Comparison of ENCODE assay signal across 9 mouse cellular contexts in the genomic region with DNA sequence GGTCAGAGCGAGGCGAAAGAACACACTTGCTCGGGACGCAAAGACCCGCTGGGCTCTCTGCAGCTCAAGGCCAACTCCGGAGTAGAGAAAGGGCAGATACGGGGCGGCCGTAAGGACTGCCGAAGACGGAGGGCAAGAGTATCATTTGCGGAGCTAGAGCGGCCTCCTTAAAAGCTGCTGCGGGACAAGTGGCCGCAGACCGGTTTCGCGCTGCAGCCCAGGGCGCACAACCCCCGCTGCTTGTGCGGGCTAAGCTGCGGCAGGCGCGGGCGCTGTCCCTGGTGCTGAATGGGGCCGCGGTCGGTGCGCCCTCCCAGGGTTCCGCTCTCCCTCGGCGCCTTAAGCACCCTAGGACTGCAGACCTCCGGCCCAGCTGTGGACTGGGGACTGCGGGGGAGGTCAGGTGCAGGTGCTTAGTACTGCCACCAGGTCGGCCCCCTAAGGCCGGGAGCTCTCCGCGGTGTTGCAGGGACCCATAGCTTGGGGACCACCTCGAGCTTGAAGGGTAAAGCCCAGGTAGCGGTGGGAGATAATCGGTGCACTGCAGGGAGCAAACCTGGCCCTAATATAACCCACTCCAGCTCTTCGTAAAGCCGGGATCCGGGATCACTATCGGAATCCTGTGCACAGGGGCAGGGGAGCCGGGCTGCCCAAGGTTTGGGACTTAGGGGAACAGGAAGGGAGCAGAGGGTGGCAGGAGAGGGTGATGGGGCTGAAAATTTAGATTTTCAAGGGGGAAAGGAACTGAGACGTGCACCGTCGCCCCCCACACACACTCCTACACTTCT. TPM values are rescaled to one million over a fixed set of nuclear protein-coding genes. Genes with fewer than 3 reads are reported as not detected.
DNase-seq lines count a peak whose midpoint lies in the region; ATAC-seq and TF ChIP-seq lines count a peak whose summit lies in the region.
"Had no signal": no experiment of that assay in that cellular context is flagged by ENCODE, and none has a peak within 500 bp of the region (broad histone marks: within the 10 kb centered on the region; RNA-seq: fewer than 3 reads in every experiment).

No protein-coding gene starts in this region.

- peak overlapping the region; percentile 83 for H3K27ac ChIP-seq in embryonic facial prominence, embryonic 10.5 days (replicated peaks)
- no peak overlapping the region for H3K27ac ChIP-seq in heart, embryonic 12.5 days (ENCODE audit: poor library complexity, severe bottlenecking)
- H3K27ac ChIP-seq in kidney, embryonic 14.5 days (ENCODE audit: low read depth, low read length), result no peak overlapping the region
- H3K27ac ChIP-seq in olfactory bulb, adult 2 months (ENCODE audit: insufficient read depth, low read depth, low read length), result peak overlapping the region; percentile 66
- H3K27ac ChIP-seq: liver, embryonic 14.5 days had no signal

- under 1% methylated on average over 49 of the region's 49 CpGs for WGBS in embryonic facial prominence, embryonic 10.5 days
- WGBS in heart, embryonic 12.5 days, result under 1% methylated on average over 49 of the region's 49 CpGs
- WGBS in kidney, embryonic 14.5 days, result under 1% methylated on average over 46 of the region's 49 CpGs
- 1% methylated on average over 49 of the region's 49 CpGs for WGBS in lung, adult 2 months
- under 1% methylated on average over 49 of the region's 49 CpGs for WGBS in olfactory bulb, adult 2 months

- TF ChIP-seq POLR2A in lung, adult 2 months (IDR thresholded peaks at IDR 0.05; ENCODE audit: borderline replicate concordance, extremely low read depth, low read depth, low read length), result no peak
- no peak for TF ChIP-seq POLR2A in olfactory bulb, adult 2 months (IDR thresholded peaks at IDR 0.05; ENCODE audit: insufficient read depth, low read depth, low read length)

- H3K27me3 ChIP-seq in embryonic facial prominence, embryonic 10.5 days (replicated peaks; ENCODE audit: low read depth, poor library complexity, severe bottlenecking), result peaks cover 96% of the 10 kb centered on the region
- H3K27me3 ChIP-seq in heart, embryonic 12.5 days (replicated peaks), result peaks cover 74% of the 10 kb centered on the region
- peaks cover 69% of the 10 kb centered on the region for H3K27me3 ChIP-seq in kidney, embryonic 14.5 days (ENCODE audit: control insufficient read depth, insufficient read depth, low read length)

- H3K4me3 ChIP-seq in embryonic facial prominence, embryonic 10.5 days, result peak overlapping the region; percentile 68
- H3K4me3 ChIP-seq in heart, embryonic 12.5 days, result peak overlapping the region; percentile 52
- peak overlapping the region; percentile 42 for H3K4me3 ChIP-seq in kidney, embryonic 14.5 days (ENCODE audit: low read length)
- peak overlapping the region; percentile 47 for H3K4me3 ChIP-seq in lung, adult 2 months (replicated peaks; ENCODE audit: extremely low read depth, low read depth, low read length)
- peak overlapping the region; percentile 74 for H3K4me3 ChIP-seq in olfactory bulb, adult 2 months (ENCODE audit: insufficient read depth, low read depth, low read length)

- H3K4me2 ChIP-seq in heart, embryonic 12.5 days, result peak overlapping the region; percentile 89
- peak overlapping the region; percentile 31 for H3K4me2 ChIP-seq in kidney, embryonic 14.5 days (replicated peaks; ENCODE audit: low read depth, low read length)

- DNase-seq in B cell, adult 2 months, result peak; percentile 11 to 32
- peak; percentile 83 for DNase-seq in adrenal gland, postnatal 14 days
- peak; percentile 89 for DNase-seq in embryonic facial prominence, embryonic 10.5 days (ENCODE audit: low spot score)
- peak; percentile 56 for DNase-seq in lung, adult 2 months
- peak; percentile 28 to 34 for DNase-seq in urinary bladder, postnatal 36 days (ENCODE audit: low spot score in 2 of 2)

- peaks cover 50% of the 10 kb centered on the region for H3K4me1 ChIP-seq in embryonic facial prominence, embryonic 10.5 days
- H3K4me1 ChIP-seq in heart, embryonic 12.5 days (replicated peaks), result peaks cover 43% of the 10 kb centered on the region
- peaks cover 11% of the 10 kb centered on the region for H3K4me1 ChIP-seq in kidney, embryonic 14.5 days (ENCODE audit: control insufficient read depth, insufficient read depth, low read length)
- no peaks in the 10 kb centered on the region for H3K4me1 ChIP-seq in lung, adult 2 months (ENCODE audit: control insufficient read depth, insufficient read depth, low read length)
- peaks cover 16% of the 10 kb centered on the region for H3K4me1 ChIP-seq in olfactory bulb, adult 2 months (ENCODE audit: control insufficient read depth, insufficient read depth, low read length)

- no peaks in the 10 kb centered on the region for H3K9me3 ChIP-seq in embryonic facial prominence, embryonic 10.5 days
- no peaks in the 10 kb centered on the region for H3K9me3 ChIP-seq in heart, embryonic 12.5 days (replicated peaks)
- no peaks in the 10 kb centered on the region for H3K9me3 ChIP-seq in kidney, embryonic 14.5 days (ENCODE audit: control insufficient read depth, low read length)

- H3K9ac ChIP-seq in heart, embryonic 12.5 days, result no peak overlapping the region
- no peak overlapping the region for H3K9ac ChIP-seq in kidney, embryonic 14.5 days (ENCODE audit: low read depth, low read length)
- H3K9ac ChIP-seq: liver, embryonic 14.5 days had no signal

- no peak for TF ChIP-seq CTCF in lung, adult 2 months (IDR thresholded peaks at IDR 0.05; ENCODE audit: insufficient read depth, low read length)
- no peak for TF ChIP-seq CTCF in olfactory bulb, adult 2 months (IDR thresholded peaks at IDR 0.05; ENCODE audit: insufficient read depth, low read depth, low read length)

- H3K36me3 ChIP-seq in embryonic facial prominence, embryonic 10.5 days (replicated peaks), result no peaks in the 10 kb centered on the region
- H3K36me3 ChIP-seq in heart, embryonic 12.5 days, result no peaks in the 10 kb centered on the region
- H3K36me3 ChIP-seq in kidney, embryonic 14.5 days (ENCODE audit: control insufficient read depth, insufficient read depth, low read length), result no peaks in the 10 kb centered on the region

- ATAC-seq in heart, embryonic 12.5 days (ENCODE audit: insufficient number of reproducible peaks, low FRiP score), result peak; percentile 74
- peak; percentile 89 for ATAC-seq in kidney, embryonic 14.5 days (ENCODE audit: low FRiP score, low TSS enrichment)

RNA-seq across cellular contexts. Expression of a gene that starts 1.4 kb away (rescaled TPM):
- 0.11 TPM in 1 of 2 replicates, not detected in the other for total RNA-seq in adrenal gland, postnatal 14 days (2021)
- 3.9 and 7.9 TPM in 2 replicates for polyA plus RNA-seq in embryonic facial prominence, embryonic 10.5 days (2016; fragmentation: Nextera tagmentation; extraction: Ambion mirVana)
- 0.79 and 0.96 TPM in 2 replicates for polyA plus RNA-seq in heart, embryonic 12.5 days (2016; fragmentation: Nextera tagmentation; extraction: Ambion mirVana)
- polyA plus RNA-seq in kidney, embryonic 14.5 days (2014; fragmentation: Nextera tagmentation; extraction: Ambion mirVana), result 0.16 TPM in 1 of 2 replicates, not detected in the other
- 2.1 and 4.9 TPM in 2 replicates for polyA plus RNA-seq in lung, adult 2 months (2012; rRNA removed)
- polyA plus RNA-seq in olfactory bulb, adult 2 months (2012; ENCODE audit: insufficient read depth, insufficient read length, low replicate concordance, missing spikeins), result 187 TPM in 1 of 2 replicates, not detected in the other

Comparison
In these comparisons a context has a peak if more than half of its experiments do, and no peak if none do; other contexts are left out.
1. DNase-seq: peak in every context shown above with its lines; median percentile 89 in embryonic facial prominence, embryonic 10.5 days; 83 in adrenal gland, postnatal 14 days; 56 in lung, adult 2 months; 31 in urinary bladder, postnatal 36 days; 22 in B cell, adult 2 months.
2. H3K27ac ChIP-seq: peak in embryonic facial prominence, embryonic 10.5 days (single experiment) and olfactory bulb, adult 2 months (single experiment); none in heart, embryonic 12.5 days (single experiment) and kidney, embryonic 14.5 days (single experiment).
3. Peak in every context shown above with its lines, with median percentiles within 50 percentile points of each other: H3K4me3 ChIP-seq.